Mouse (Mus musculus): ENCODE results near the gene Prune1. TPM values are rescaled to one million over a fixed set of nuclear protein-coding genes. Genes with fewer than 3 reads are reported as not detected.

Prune1 gene
- total and polyA plus RNA-seq, 3 experiments, result 8.4 to 9.1 (median 8.5) TPM

- H3K27ac ChIP-seq (ENCODE audit: insufficient read depth, low read depth), result peak within 1 kb of the TSS; percentile 94
- peaks cover 20% of the 10 kb centered on the region for H3K79me2 ChIP-seq (replicated peaks; ENCODE audit: control insufficient read depth, extremely low read depth, insufficient read depth, poor library complexity, severe bottlenecking)
- TF ChIP-seq NRF1 (IDR thresholded peaks at IDR 0.05; ENCODE audit: low read depth, low read length) (peak; percentile 69), RAD21 (IDR thresholded peaks at IDR 0.05; ENCODE audit: low read depth, low read length) (peak; percentile 39), MXI1 (IDR thresholded peaks at IDR 0.05; ENCODE audit: low read depth, low read length) (peak; percentile 31; the same call in 1 of the 2 replicates), TBP (conservative IDR thresholded peaks at IDR 0.05; ENCODE audit: low read depth, low read length) (peak; percentile 91), E2F4 (IDR thresholded peaks at IDR 0.05; ENCODE audit: insufficient replicate concordance, low read depth, low read length) (peak; percentile 98), USF1 (IDR thresholded peaks at IDR 0.05; ENCODE audit: low read depth, low read length) (no peak), MAX (IDR thresholded peaks at IDR 0.05; ENCODE audit: low read length) (peak; percentile 65; the same call in 1 of the 2 replicates), MYC (IDR thresholded peaks at IDR 0.05; ENCODE audit: low read depth, low read length) (peak; percentile 88; the same call in 1 of the 2 replicates), JUND (conservative IDR thresholded peaks at IDR 0.05; ENCODE audit: low read depth, low read length) (0 out of 2 replicates have a peak, but pooled peaks have one; percentile 33), POLR2AphosphoS2 (IDR thresholded peaks at IDR 0.05; ENCODE audit: low read depth, low read length) (peak; percentile 94), UBTF (IDR thresholded peaks at IDR 0.05; ENCODE audit: low read depth, low read length) (peak; percentile 75), SMC3 (IDR thresholded peaks at IDR 0.05; ENCODE audit: low read depth, low read length) (peak; percentile 66), ZKSCAN1 (IDR thresholded peaks at IDR 0.05; ENCODE audit: borderline replicate concordance, low read depth, low read length) (no peak), USF2 (conservative IDR thresholded peaks at IDR 0.05; ENCODE audit: low read depth, low read length) (peak; percentile 19; the same call in 1 of the 2 replicates), RCOR1 (conservative IDR thresholded peaks at IDR 0.05; ENCODE audit: low read depth, low read length) (peak; percentile 19; the same call in 1 of the 2 replicates), ZNF384 (IDR thresholded peaks at IDR 0.05; ENCODE audit: low read depth, low read length) (no peak), HCFC1 (IDR thresholded peaks at IDR 0.05; ENCODE audit: low read depth, low read length) (peak; percentile 77), ETS1 (conservative IDR thresholded peaks at IDR 0.05; ENCODE audit: low read depth, low read length) (0 out of 2 replicates have a peak, but pooled peaks have one; percentile 6), CTCF (conservative IDR thresholded peaks at IDR 0.05 in 1 of 2, IDR thresholded peaks at IDR 0.05 in 1 of 2; ENCODE audit: low read depth in 2 of 2, low read length in 2 of 2) (peak; percentile 29 to 87; a peak in 3 of 4 replicates), PAX5 (IDR thresholded peaks at IDR 0.05; ENCODE audit: low read length) (no peak), IRF4 (IDR thresholded peaks at IDR 0.05; ENCODE audit: low read depth, low read length) (peak; percentile 74), MAZ (IDR thresholded peaks at IDR 0.05; ENCODE audit: low read depth, low read length) (peak; percentile 76), NELFE (IDR thresholded peaks at IDR 0.05; ENCODE audit: low read depth, low read length) (peak; percentile 75), MEF2A (IDR thresholded peaks at IDR 0.05; ENCODE audit: borderline replicate concordance, low read depth, low read length) (peak; percentile 66), EP300 (IDR thresholded peaks at IDR 0.05; ENCODE audit: low read length) (no peak), ZMIZ1 (IDR thresholded peaks at IDR 0.05; ENCODE audit: low read depth, low read length) (peak; percentile 75), CHD1 (IDR thresholded peaks at IDR 0.05; ENCODE audit: low read depth, low read length) (no peak; the same call in none of the 2 replicates), CHD2 (IDR thresholded peaks at IDR 0.05; ENCODE audit: low read length) (peak; percentile 74; the same call in 1 of the 2 replicates), ZC3H11A (IDR thresholded peaks at IDR 0.05; ENCODE audit: low read depth, low read length) (no peak), TCF12 (IDR thresholded peaks at IDR 0.05; ENCODE audit: low read depth, low read length) (peak; percentile 71), KAT2A (IDR thresholded peaks at IDR 0.05; ENCODE audit: insufficient replicate concordance, low read length) (peak; percentile 98), ELF1 (IDR thresholded peaks at IDR 0.05; ENCODE audit: low read depth, low read length) (peak; percentile 97; the same call in 1 of the 2 replicates), POLR2A (IDR thresholded peaks at IDR 0.05; ENCODE audit: low read depth, low read length) (peak; percentile 83), SIN3A (IDR thresholded peaks at IDR 0.05; ENCODE audit: low read length) (peak; percentile 85)
- DNase-seq (ENCODE audit: extremely low read depth), result peak; percentile 96
- H3K27me3 ChIP-seq (replicated peaks), result no peaks in the 10 kb centered on the region
- peaks cover 32 to 60% of the 10 kb centered on the region in 2 experiments for H3K36me3 ChIP-seq (replicated peaks in 1 of 2; ENCODE audit: control insufficient read depth in 1 of 2, insufficient read depth in 1 of 2, low read length in 1 of 2)
- H3K9me3 ChIP-seq (replicated peaks; ENCODE audit: low read length), result no peaks in the 10 kb centered on the region
- peak within 1 kb of the TSS; percentile 84 for H3K4me2 ChIP-seq (ENCODE audit: insufficient read depth, low read depth, poor library complexity, severe bottlenecking)
- peak within 1 kb of the TSS; percentile 61 to 89 (median 79) for H3K4me3 ChIP-seq (replicated peaks in 1 of 3; ENCODE audit: low read depth in 2 of 3, low read length in 2 of 3, poor library complexity in 1 of 3)
- dilution Hi-C loops (cut with MboI; ENCODE audit: extremely low pct_ligation_motif_present, extremely low pct_unique_long_range_greater_than_20kb, low sequenced_read_pairs) (no loop called here), in situ Hi-C loops (cut with MboI; ENCODE audit: low pct_ligation_motif_present, low pct_unique_long_range_greater_than_20kb, low sequenced_read_pairs) (loop anchor here (10.0 kb wide), 1 partner anchor 73 kb away; the partner anchor contains the start of gene Tnfaip8l2)
- peaks cover 0 to 29% of the 10 kb centered on the region in 2 experiments; a peak in 1 of 4 replicates for H3K4me1 ChIP-seq (ENCODE audit: control insufficient read depth in 1 of 2, insufficient read depth in 2 of 2)
- peak within 1 kb of the TSS; percentile 99 for H3K9ac ChIP-seq (ENCODE audit: insufficient read depth, low read depth)
Measured at GRCm38 (mm10) chr3:95217255-95218134, 64.4 kb downstream of the Prune1 start, which contains the start of gene Gabpb2. Gabpb2 (minus strand) TSS chr3:95217916.
